Mouse (Mus musculus): ENCODE measurements around the gene Gm12258. TPM values are rescaled to one million over a fixed set of nuclear protein-coding genes. Genes with fewer than 3 reads are reported as not detected.

Gene Gm12258
- polyA plus RNA-seq, 1 experiment from 2014 or later, result 28.5 TPM

Other genes starting within 250 kb of the Gm12258 start
- gene 2210407C18Rik, start 231.1 kb upstream of the Gm12258 start, polyA plus RNA-seq (2014; fragmentation: Nextera tagmentation; extraction: Ambion mirVana), result not detected in 2 replicates
- gene Olfr323, start 216.7 kb upstream of the Gm12258 start, polyA plus RNA-seq (2014; fragmentation: Nextera tagmentation; extraction: Ambion mirVana), result not detected in 2 replicates
- 0.15 and 0.21 TPM in 2 replicates for gene Trim58, start 206.7 kb upstream of the Gm12258 start, polyA plus RNA-seq (2014; fragmentation: Nextera tagmentation; extraction: Ambion mirVana)
- not detected in 2 replicates for gene Olfr322, start 188.4 kb upstream of the Gm12258 start, polyA plus RNA-seq (2014; fragmentation: Nextera tagmentation; extraction: Ambion mirVana)
- gene Olfr320, start 166.1 kb upstream of the Gm12258 start, polyA plus RNA-seq (2014; fragmentation: Nextera tagmentation; extraction: Ambion mirVana), result not detected in 2 replicates
- gene Olfr319, start 148.0 kb upstream of the Gm12258 start, polyA plus RNA-seq (2014; fragmentation: Nextera tagmentation; extraction: Ambion mirVana), result not detected in 2 replicates
- not detected in 2 replicates for gene Olfr318, start 123.1 kb upstream of the Gm12258 start, polyA plus RNA-seq (2014; fragmentation: Nextera tagmentation; extraction: Ambion mirVana)
- 0.48 and 0.63 TPM in 2 replicates for gene Olfr317, start 107.9 kb upstream of the Gm12258 start, polyA plus RNA-seq (2014; fragmentation: Nextera tagmentation; extraction: Ambion mirVana)
- gene Olfr316, start 94.4 kb upstream of the Gm12258 start, polyA plus RNA-seq (2014; fragmentation: Nextera tagmentation; extraction: Ambion mirVana), result not detected in 2 replicates
- not detected in 2 replicates for gene Olfr315, start 74.0 kb upstream of the Gm12258 start, polyA plus RNA-seq (2014; fragmentation: Nextera tagmentation; extraction: Ambion mirVana)
- not detected in 2 replicates for gene Olfr314, start 64.2 kb upstream of the Gm12258 start, polyA plus RNA-seq (2014; fragmentation: Nextera tagmentation; extraction: Ambion mirVana)
- 6.9 and 13.2 TPM in 2 replicates for gene Fam183b, start 45.2 kb upstream of the Gm12258 start, polyA plus RNA-seq (2014; fragmentation: Nextera tagmentation; extraction: Ambion mirVana)
- not detected in 2 replicates for gene Olfr313, start 32.2 kb upstream of the Gm12258 start, polyA plus RNA-seq (2014; fragmentation: Nextera tagmentation; extraction: Ambion mirVana)
- not detected in 2 replicates for gene Olfr312, start 17.9 kb upstream of the Gm12258 start, polyA plus RNA-seq (2014; fragmentation: Nextera tagmentation; extraction: Ambion mirVana)
- gene Olfr311, start 7.9 kb upstream of the Gm12258 start, polyA plus RNA-seq (2014; fragmentation: Nextera tagmentation; extraction: Ambion mirVana), result not detected in 2 replicates
- gene 2810021J22Rik, start 20.1 kb downstream of the Gm12258 start, polyA plus RNA-seq (2014; fragmentation: Nextera tagmentation; extraction: Ambion mirVana), result 12.3 and 14.8 TPM in 2 replicates
- 10.2 and 10.6 TPM in 2 replicates for gene Zfp39, start 57.1 kb downstream of the Gm12258 start, polyA plus RNA-seq (2014; fragmentation: Nextera tagmentation; extraction: Ambion mirVana)
- not detected in 2 replicates for gene Btnl10, start 70.8 kb downstream of the Gm12258 start, polyA plus RNA-seq (2014; fragmentation: Nextera tagmentation; extraction: Ambion mirVana)
- gene Rnf187, start 91.8 kb downstream of the Gm12258 start, polyA plus RNA-seq (2014; fragmentation: Nextera tagmentation; extraction: Ambion mirVana), result 661 and 689 TPM in 2 replicates
- gene Hist3h2ba, start 101.8 kb downstream of the Gm12258 start, polyA plus RNA-seq (2014; fragmentation: Nextera tagmentation; extraction: Ambion mirVana), result 115 and 117 TPM in 2 replicates
- 80.7 and 98.2 TPM in 2 replicates for gene Hist3h2a, start 107.5 kb downstream of the Gm12258 start, polyA plus RNA-seq (2014; fragmentation: Nextera tagmentation; extraction: Ambion mirVana)
- 0.80 and 1.5 TPM in 2 replicates for gene Trim17, start 107.5 kb downstream of the Gm12258 start, polyA plus RNA-seq (2014; fragmentation: Nextera tagmentation; extraction: Ambion mirVana)
- gene Trim11, start 130.9 kb downstream of the Gm12258 start, polyA plus RNA-seq (2014; fragmentation: Nextera tagmentation; extraction: Ambion mirVana), result 20.4 TPM in 2 replicates

Data from neural tube, embryonic 14.5 days (tissue).